Mouse (Mus musculus): Measurements from ENCODE around the gene Synj2bp.

GRCm38 (mm10) chr12:81484727-81485191, 48.0 kb downstream of the Synj2bp start, which contains the start of gene Cox16:
- no peak for TF ChIP-seq CTCF (conservative IDR thresholded peaks at IDR 0.05; ENCODE audit: low read length)
- no peak for TF ChIP-seq POU5F1 (IDR thresholded peaks at IDR 0.05; ENCODE audit: borderline replicate concordance, low read length)
